Mouse (Mus musculus) leukemia stem cell, adult 10-12 weeks (primary cell): ENCODE results near the gene Tmem106c. TPM values are rescaled to one million over a fixed set of nuclear protein-coding genes. Genes with fewer than 3 reads are reported as not detected.

Experiments
- polyA plus RNA-seq: library from polyadenylated mRNA; stranded (reverse); fragments of >175 nt; gene quantifications from 2 replicates; pipeline ENCODE4 v1.2.3, GENCODE M21; 2012; ENCODE audit warnings: low replicate concordance

Tmem106c gene
- 5.7 and 17.3 TPM in 2 replicates for polyA plus RNA-seq

GRCm38 (mm10) chr15:97963989-97964835 lies at the start of gene Tmem106c:
TSS of gene Tmem106c (plus strand) at chr15:97964200.

DNA sequence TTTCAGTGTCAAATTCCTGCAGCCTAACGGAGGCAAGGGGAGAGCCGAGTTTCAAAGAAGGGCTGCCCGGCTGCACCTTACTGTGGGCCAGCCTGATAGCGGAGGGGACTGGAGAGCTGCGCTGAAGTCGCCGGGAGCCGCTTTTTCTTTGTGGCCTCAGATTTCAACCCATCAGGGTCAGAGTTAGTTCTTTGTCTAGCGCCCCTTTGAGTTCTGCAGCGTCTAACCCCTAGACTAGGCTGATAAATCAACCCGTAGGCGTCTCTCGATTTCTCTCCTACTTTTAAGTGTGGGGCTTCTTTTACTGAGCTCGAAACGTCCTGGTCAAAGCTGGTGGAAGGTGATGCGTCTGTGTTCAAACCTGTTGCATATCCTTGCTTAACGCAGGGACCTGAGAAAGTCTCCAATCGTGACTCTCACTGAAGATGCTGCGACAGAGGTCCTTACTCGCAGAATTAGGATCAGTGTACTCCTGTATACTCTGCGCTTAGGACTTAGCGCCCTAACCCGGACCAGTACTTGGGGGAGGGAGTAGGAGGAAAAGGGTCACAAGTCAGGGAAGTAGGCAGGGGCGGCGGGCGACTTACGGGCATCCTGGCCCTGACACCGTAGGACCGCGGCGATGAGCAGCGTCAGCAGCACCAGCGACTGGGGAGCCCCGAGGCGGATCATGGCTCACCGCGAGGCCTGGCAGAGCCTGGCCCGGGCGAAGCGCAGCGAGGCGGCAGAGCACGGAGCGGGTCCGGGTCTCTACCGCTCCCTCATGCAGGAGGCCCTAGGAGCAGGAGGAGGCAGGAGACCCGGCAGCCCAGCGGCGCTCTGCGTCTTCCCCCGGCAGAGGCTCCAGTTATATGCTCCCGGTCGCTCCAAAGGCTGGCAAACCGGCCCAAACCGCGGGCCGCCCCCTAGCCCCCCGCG lies 40.1 kb downstream of the Tmem106c start, which contains the start of gene Col2a1:
Gene Col2a1 (minus strand): TSS at position 874 of the 918 bp plus-strand sequence.

Other genes starting within 250 kb of the Tmem106c start
- 0.65 and 1.7 TPM in 2 replicates for gene Endou, start 232.9 kb upstream of the Tmem106c start, polyA plus RNA-seq
- gene Rapgef3, start 196.2 kb upstream of the Tmem106c start, polyA plus RNA-seq: 3.9 and 7.6 TPM in 2 replicates
- 53.5 and 156 TPM in 2 replicates for gene Slc48a1, start 185.7 kb upstream of the Tmem106c start, polyA plus RNA-seq
- gene Hdac7, start 119.7 kb upstream of the Tmem106c start, polyA plus RNA-seq: 211 and 326 TPM in 2 replicates
- 0.05 and 1.0 TPM in 2 replicates for gene Vdr, start 53.6 kb upstream of the Tmem106c start, polyA plus RNA-seq
- not detected in 2 replicates for gene Col2a1, start 40.5 kb downstream of the Tmem106c start, polyA plus RNA-seq
- 10.8 and 21.1 TPM in 2 replicates for gene Pfkm, start 128.4 kb downstream of the Tmem106c start, polyA plus RNA-seq
- 20.6 and 31.0 TPM in 2 replicates for gene Senp1, start 129.5 kb downstream of the Tmem106c start, polyA plus RNA-seq
- gene Asb8, start 201.4 kb downstream of the Tmem106c start, polyA plus RNA-seq: 1.5 and 4.5 TPM in 2 replicates
- gene Ccdc184, start 203.0 kb downstream of the Tmem106c start, polyA plus RNA-seq: 0.27 and 0.57 TPM in 2 replicates
- gene Olfr288, start 231.3 kb downstream of the Tmem106c start, polyA plus RNA-seq: not detected in 2 replicates